Mouse (Mus musculus): Measurements from ENCODE around the gene Cbln3. TPM values are rescaled to one million over a fixed set of nuclear protein-coding genes. Genes with fewer than 3 reads are reported as not detected.

The Cbln3 gene
- total and polyA plus RNA-seq, 3 experiments = 0.17 to 0.26 (median 0.24) TPM

- no peak for TF ChIP-seq CHD1 (IDR thresholded peaks at IDR 0.05; ENCODE audit: low read depth, low read length)
- TF ChIP-seq USF2 (conservative IDR thresholded peaks at IDR 0.05; ENCODE audit: low read depth, low read length) = no peak
- no peak for TF ChIP-seq JUN (IDR thresholded peaks at IDR 0.05; ENCODE audit: insufficient read depth, low read depth, low read length)
- TF ChIP-seq MAFK (IDR thresholded peaks at IDR 0.05; ENCODE audit: insufficient replicate concordance, low read length) = no peak
- no peak for TF ChIP-seq E2F4 (IDR thresholded peaks at IDR 0.05; ENCODE audit: insufficient replicate concordance, low read depth, low read length)
- no peak for TF ChIP-seq MAX (IDR thresholded peaks at IDR 0.05; ENCODE audit: low read length)
- no peak for TF ChIP-seq HCFC1 (IDR thresholded peaks at IDR 0.05; ENCODE audit: low read depth, low read length)
- TF ChIP-seq MEF2A (IDR thresholded peaks at IDR 0.05; ENCODE audit: borderline replicate concordance, low read depth, low read length) = no peak
- TF ChIP-seq ELF1 (IDR thresholded peaks at IDR 0.05; ENCODE audit: low read depth, low read length) = no peak
- no peak for TF ChIP-seq MYC (IDR thresholded peaks at IDR 0.05; ENCODE audit: low read depth, low read length)
- TF ChIP-seq POLR2A (IDR thresholded peaks at IDR 0.05; ENCODE audit: low read depth, low read length) = no peak
- TF ChIP-seq IRF4 (IDR thresholded peaks at IDR 0.05; ENCODE audit: low read depth, low read length) = no peak
- no peak for TF ChIP-seq NELFE (IDR thresholded peaks at IDR 0.05; ENCODE audit: low read depth, low read length)
- TF ChIP-seq CTCF (conservative IDR thresholded peaks at IDR 0.05 in 1 of 2, IDR thresholded peaks at IDR 0.05 in 1 of 2; ENCODE audit: low read depth in 2 of 2, low read length in 2 of 2) = no peak
- no peak for TF ChIP-seq TBP (conservative IDR thresholded peaks at IDR 0.05; ENCODE audit: low read depth, low read length)
- no peak for TF ChIP-seq GABPA (IDR thresholded peaks at IDR 0.05; ENCODE audit: insufficient replicate concordance, low read depth, low read length)
- TF ChIP-seq UBTF (IDR thresholded peaks at IDR 0.05; ENCODE audit: low read depth, low read length) = no peak
- no peak for TF ChIP-seq PAX5 (IDR thresholded peaks at IDR 0.05; ENCODE audit: low read length)
- TF ChIP-seq USF1 (IDR thresholded peaks at IDR 0.05; ENCODE audit: low read depth, low read length) = no peak
- no peak for TF ChIP-seq ZC3H11A (IDR thresholded peaks at IDR 0.05; ENCODE audit: low read depth, low read length)
- H3K36me3 ChIP-seq (replicated peaks in 1 of 2; ENCODE audit: control insufficient read depth in 1 of 2, insufficient read depth in 1 of 2, low read length in 1 of 2) = no peaks in the 10 kb centered on the region
- in situ Hi-C loops (cut with MboI; ENCODE audit: low pct_ligation_motif_present, low pct_unique_long_range_greater_than_20kb, low sequenced_read_pairs) (no loop called here), dilution Hi-C loops (cut with MboI; ENCODE audit: extremely low pct_ligation_motif_present, extremely low pct_unique_long_range_greater_than_20kb, low sequenced_read_pairs) (no loop called here)
- no peak for DNase-seq (ENCODE audit: extremely low read depth)
- H3K27ac ChIP-seq (ENCODE audit: insufficient read depth, low read depth) = no peak overlapping the region
- no peaks in the 10 kb centered on the region for H3K79me2 ChIP-seq (replicated peaks; ENCODE audit: control insufficient read depth, extremely low read depth, insufficient read depth, poor library complexity, severe bottlenecking)
- no peaks in the 10 kb centered on the region for H3K27me3 ChIP-seq (replicated peaks)
- H3K9ac ChIP-seq (ENCODE audit: insufficient read depth, low read depth) = no peak overlapping the region
- H3K4me3 ChIP-seq (replicated peaks in 1 of 3; ENCODE audit: low read depth in 2 of 3, low read length in 2 of 3, poor library complexity in 1 of 3) = no peak overlapping the region
- no peaks in the 10 kb centered on the region for H3K9me3 ChIP-seq (replicated peaks; ENCODE audit: low read length)
- no peak overlapping the region for H3K4me2 ChIP-seq (ENCODE audit: insufficient read depth, low read depth, poor library complexity, severe bottlenecking)
- H3K4me1 ChIP-seq (ENCODE audit: control insufficient read depth in 1 of 2, insufficient read depth in 2 of 2) = peaks cover 9 to 32% of the 10 kb centered on the region in 2 experiments
These were observed 33.3 kb downstream of the Cbln3 start for GRCm38 (mm10) chr14:55850885-55851284.

- in situ Hi-C loops (cut with MboI; ENCODE audit: low pct_ligation_motif_present, low pct_unique_long_range_greater_than_20kb, low sequenced_read_pairs) (no loop called here), dilution Hi-C loops (cut with MboI; ENCODE audit: extremely low pct_ligation_motif_present, extremely low pct_unique_long_range_greater_than_20kb, low sequenced_read_pairs) (no loop called here)
- H3K4me2 ChIP-seq (ENCODE audit: insufficient read depth, low read depth, poor library complexity, severe bottlenecking) = no peak overlapping the region
These were observed 38.5 kb downstream of the Cbln3 start for GRCm38 (mm10) chr14:55845506-55846294.

More at GRCm38 (mm10) chr14:55845506-55846294, 38.5 kb downstream of the Cbln3 start:
- DNase-seq (ENCODE audit: extremely low read depth) = no peak
- H3K4me1 ChIP-seq (ENCODE audit: control insufficient read depth in 1 of 2, insufficient read depth in 2 of 2) = peaks cover 0 to 12% of the 10 kb centered on the region in 2 experiments; a peak in 2 of 4 replicates
- no peaks in the 10 kb centered on the region for H3K9me3 ChIP-seq (replicated peaks; ENCODE audit: low read length)
- H3K79me2 ChIP-seq (replicated peaks; ENCODE audit: control insufficient read depth, extremely low read depth, insufficient read depth, poor library complexity, severe bottlenecking) = no peaks in the 10 kb centered on the region
- no peak overlapping the region for H3K9ac ChIP-seq (ENCODE audit: insufficient read depth, low read depth)
- TF ChIP-seq NRF1 (IDR thresholded peaks at IDR 0.05; ENCODE audit: low read depth, low read length) (no peak), ZMIZ1 (IDR thresholded peaks at IDR 0.05; ENCODE audit: low read depth, low read length) (no peak), JUN (IDR thresholded peaks at IDR 0.05; ENCODE audit: insufficient read depth, low read depth, low read length) (no peak), ZNF384 (IDR thresholded peaks at IDR 0.05; ENCODE audit: low read depth, low read length) (no peak), POLR2AphosphoS2 (IDR thresholded peaks at IDR 0.05; ENCODE audit: low read depth, low read length) (no peak)
- no peaks in the 10 kb centered on the region for H3K27me3 ChIP-seq (replicated peaks)
- no peak overlapping the region for H3K4me3 ChIP-seq (replicated peaks in 1 of 3; ENCODE audit: low read depth in 2 of 3, low read length in 2 of 3, poor library complexity in 1 of 3)
- H3K27ac ChIP-seq (ENCODE audit: insufficient read depth, low read depth) = no peak overlapping the region
- no peaks in the 10 kb centered on the region for H3K36me3 ChIP-seq (replicated peaks in 1 of 2; ENCODE audit: control insufficient read depth in 1 of 2, insufficient read depth in 1 of 2, low read length in 1 of 2)

All from CH12.LX (cell line).